Mouse (Mus musculus) E14TG2a.4 (cell line): ENCODE results near the gene Igsf3.

Source experiments
- CTCF ChIP-seq: conservative IDR thresholded peaks from 2 replicates; pipeline ENCODE4 v1.5.1; 2014; ENCODE audit warnings: low read length
- NANOG ChIP-seq: IDR thresholded peaks from 2 replicates; pipeline ENCODE4 v1.6.1; 2014; ENCODE audit warnings: borderline replicate concordance, low read length, mixed read lengths
- POU5F1 ChIP-seq: IDR thresholded peaks from 2 replicates; pipeline ENCODE4 v1.6.1; 2014; ENCODE audit warnings: low read length, borderline replicate concordance

- TF ChIP-seq CTCF (no peak), POU5F1 (no peak), NANOG (no peak)
These were observed 26.5 kb upstream of the Igsf3 start for GRCm38 (mm10) chr3:101350406-101350805.
